Comparison of ENCODE assay signal across 8 mouse cellular contexts in the genomic region with DNA sequence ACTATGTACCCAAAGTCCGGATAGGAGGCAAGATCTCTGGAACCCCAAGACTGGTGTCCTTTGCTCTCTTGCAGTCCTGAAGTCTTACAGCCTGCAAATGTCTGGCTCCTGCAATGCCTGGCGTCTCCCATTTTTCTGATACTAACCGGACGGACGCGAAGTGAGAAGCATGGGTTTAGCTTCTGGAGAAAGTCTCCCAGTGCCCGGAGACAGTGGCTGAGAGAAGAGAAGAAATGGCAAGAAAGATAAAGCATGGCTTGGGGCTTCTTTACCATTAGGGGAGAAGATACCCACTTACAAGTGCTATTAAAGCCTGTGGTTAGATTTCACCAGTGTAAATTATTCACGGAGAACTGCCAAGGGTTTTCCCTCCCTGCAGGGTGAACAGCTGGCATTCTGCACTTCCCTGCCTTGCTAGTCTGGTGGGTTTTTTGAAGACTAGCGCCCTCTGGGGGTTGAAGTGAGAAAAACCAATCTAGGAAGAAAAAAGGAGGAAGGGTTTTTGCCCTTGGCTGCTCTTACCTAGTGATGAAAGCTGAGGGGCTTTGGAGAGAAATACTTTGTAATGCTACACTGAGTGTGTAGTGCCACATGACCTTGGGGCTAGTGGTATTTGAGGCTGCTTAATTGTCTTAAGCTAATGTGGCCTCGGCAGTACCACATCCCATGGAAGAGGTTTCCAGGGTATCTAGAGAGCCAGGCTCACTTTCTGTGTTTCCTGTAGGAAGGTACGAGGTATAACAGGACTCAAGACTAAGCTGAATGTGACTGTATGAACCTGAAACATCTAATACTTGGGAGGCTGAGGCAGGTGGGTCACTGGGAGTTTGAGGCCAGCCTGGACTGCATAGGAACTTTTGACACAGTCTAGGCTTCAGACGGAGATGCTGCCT. TPM values are rescaled to one million over a fixed set of nuclear protein-coding genes. Genes with fewer than 3 reads are reported as not detected.
DNase-seq lines count a peak whose midpoint lies in the region; ATAC-seq and TF ChIP-seq lines count a peak whose summit lies in the region.

No protein-coding gene starts in this region.

- TF ChIP-seq POLR2A in bone marrow macrophage, adult 2 months (IDR thresholded peaks at IDR 0.05; ENCODE audit: borderline replicate concordance, low read depth, low read length): no peak
- TF ChIP-seq POLR2A in myocyte (IDR thresholded peaks at IDR 0.05; ENCODE audit: insufficient read length, low read depth): no peak

- 40% methylated on average over 12 of the region's 12 CpGs for WGBS in embryonic facial prominence, embryonic 14.5 days
- WGBS in heart, embryonic 12.5 days: 38% methylated on average over 12 of the region's 12 CpGs
- WGBS in kidney, embryonic 16.5 days: 33% methylated on average over 12 of the region's 12 CpGs
- WGBS in limb, embryonic 15.5 days: 36% methylated on average over 12 of the region's 12 CpGs
- 43% methylated on average over 12 of the region's 12 CpGs for WGBS in stomach, embryonic 14.5 days

- peak overlapping the region; percentile 37 for H3K4me2 ChIP-seq in embryonic facial prominence, embryonic 14.5 days (ENCODE audit: low read depth, low read length)
- peak overlapping the region; percentile 38; the same call in 1 of the 2 replicates for H3K4me2 ChIP-seq in heart, embryonic 12.5 days
- H3K4me2 ChIP-seq in kidney, embryonic 16.5 days (replicated peaks; ENCODE audit: low read depth, low read length): peak overlapping the region; percentile 32
- H3K4me2 ChIP-seq in limb, embryonic 15.5 days: peak overlapping the region; percentile 32
- peak overlapping the region; percentile 53 for H3K4me2 ChIP-seq in myocyte (ENCODE audit: low read depth)
- H3K4me2 ChIP-seq in stomach, embryonic 14.5 days (replicated peaks; ENCODE audit: low read depth, low read length): peak overlapping the region; percentile 35

- no peaks in the 10 kb centered on the region for H3K27me3 ChIP-seq in embryonic facial prominence, embryonic 14.5 days (replicated peaks; ENCODE audit: control insufficient read depth, insufficient read depth, low read length)
- H3K27me3 ChIP-seq in heart, embryonic 12.5 days (replicated peaks): no peaks in the 10 kb centered on the region
- H3K27me3 ChIP-seq in kidney, embryonic 16.5 days (ENCODE audit: insufficient read depth, low read length): no peaks in the 10 kb centered on the region
- no peaks in the 10 kb centered on the region for H3K27me3 ChIP-seq in limb, embryonic 15.5 days
- H3K27me3 ChIP-seq in myocyte (ENCODE audit: control insufficient read depth, insufficient read depth, insufficient read length): no peaks in the 10 kb centered on the region
- no peaks in the 10 kb centered on the region for H3K27me3 ChIP-seq in stomach, embryonic 14.5 days (ENCODE audit: control insufficient read depth, insufficient read depth, low read length)

- peak; percentile 52; the same call in 1 of the 2 replicates for TF ChIP-seq CTCF in bone marrow macrophage, adult 2 months (IDR thresholded peaks at IDR 0.05; ENCODE audit: low read depth, low read length)

- H3K36me3 ChIP-seq in embryonic facial prominence, embryonic 14.5 days (ENCODE audit: control insufficient read depth, insufficient read depth, low read length): no peaks in the 10 kb centered on the region
- H3K36me3 ChIP-seq in heart, embryonic 12.5 days: no peaks in the 10 kb centered on the region
- H3K36me3 ChIP-seq in kidney, embryonic 16.5 days (ENCODE audit: insufficient read depth, low read length): no peaks in the 10 kb centered on the region
- no peaks in the 10 kb centered on the region for H3K36me3 ChIP-seq in limb, embryonic 15.5 days
- H3K36me3 ChIP-seq in myocyte (ENCODE audit: control insufficient read depth, insufficient read depth): no peaks in the 10 kb centered on the region
- no peaks in the 10 kb centered on the region for H3K36me3 ChIP-seq in stomach, embryonic 14.5 days (ENCODE audit: control insufficient read depth, insufficient read depth, low read length)

- no peak overlapping the region for H3K27ac ChIP-seq in bone marrow macrophage, adult 2 months (ENCODE audit: insufficient read depth, low read depth, low read length)
- no peak overlapping the region for H3K27ac ChIP-seq in embryonic facial prominence, embryonic 14.5 days (replicated peaks; ENCODE audit: low read depth, low read length)
- no peak overlapping the region for H3K27ac ChIP-seq in heart, embryonic 12.5 days (ENCODE audit: poor library complexity, severe bottlenecking)
- H3K27ac ChIP-seq in kidney, embryonic 16.5 days (ENCODE audit: low read length): no peak overlapping the region
- H3K27ac ChIP-seq in limb, embryonic 15.5 days: no peak overlapping the region
- no peak overlapping the region for H3K27ac ChIP-seq in stomach, embryonic 14.5 days (ENCODE audit: low read length)

- H3ac ChIP-seq in myocyte (ENCODE audit: control insufficient read depth, insufficient read length): no peak overlapping the region

- no peaks in the 10 kb centered on the region for H3K9me3 ChIP-seq in embryonic facial prominence, embryonic 14.5 days (ENCODE audit: control insufficient read depth, low read length)
- H3K9me3 ChIP-seq in heart, embryonic 12.5 days (replicated peaks): no peaks in the 10 kb centered on the region
- no peaks in the 10 kb centered on the region for H3K9me3 ChIP-seq in kidney, embryonic 16.5 days (ENCODE audit: low read length)
- no peaks in the 10 kb centered on the region for H3K9me3 ChIP-seq in limb, embryonic 15.5 days
- H3K9me3 ChIP-seq in stomach, embryonic 14.5 days (ENCODE audit: control insufficient read depth, low read depth, low read length): no peaks in the 10 kb centered on the region

- H3K79me2 ChIP-seq in myocyte (ENCODE audit: control insufficient read depth, insufficient read depth): no peaks in the 10 kb centered on the region

- H3K4me3 ChIP-seq in bone marrow macrophage, adult 2 months (ENCODE audit: insufficient read depth, low read length): no peak overlapping the region
- no peak overlapping the region for H3K4me3 ChIP-seq in embryonic facial prominence, embryonic 14.5 days (ENCODE audit: low read depth, low read length)
- H3K4me3 ChIP-seq in heart, embryonic 12.5 days: no peak overlapping the region
- peak overlapping the region; percentile 15 for H3K4me3 ChIP-seq in kidney, embryonic 16.5 days (ENCODE audit: low read length)
- peak overlapping the region; percentile 11; the same call in 1 of the 2 replicates for H3K4me3 ChIP-seq in limb, embryonic 15.5 days
- no peak overlapping the region for H3K4me3 ChIP-seq in myocyte
- no peak overlapping the region for H3K4me3 ChIP-seq in stomach, embryonic 14.5 days (ENCODE audit: low read depth, low read length)

- H3K9ac ChIP-seq in embryonic facial prominence, embryonic 14.5 days (ENCODE audit: low read depth, low read length): no peak overlapping the region
- 0 out of 2 replicates have a peak overlapping the region, but pooled peaks have one; percentile 24 for H3K9ac ChIP-seq in heart, embryonic 12.5 days
- H3K9ac ChIP-seq in kidney, embryonic 16.5 days (replicated peaks; ENCODE audit: low read length): no peak overlapping the region; the same call in 1 of the 2 replicates
- no peak overlapping the region for H3K9ac ChIP-seq in limb, embryonic 15.5 days
- no peak overlapping the region for H3K9ac ChIP-seq in stomach, embryonic 14.5 days (replicated peaks; ENCODE audit: low read depth, low read length)

- DNase-seq in A20 (ENCODE audit: low read depth, low spot score): peak; percentile 73
- DNase-seq in embryonic facial prominence, embryonic 14.5 days (ENCODE audit: low spot score): peak; percentile 92

- ATAC-seq in embryonic facial prominence, embryonic 14.5 days (ENCODE audit: low read depth): peak; percentile 83
- ATAC-seq in heart, embryonic 12.5 days (ENCODE audit: insufficient number of reproducible peaks, low FRiP score): peak; percentile 25; the same call in 1 of the 2 replicates
- peak; percentile 73 for ATAC-seq in kidney, embryonic 16.5 days (ENCODE audit: low FRiP score, low TSS enrichment)
- ATAC-seq in limb, embryonic 15.5 days (ENCODE audit: insufficient number of reproducible peaks, low FRiP score, low TSS enrichment, low read depth): no peak
- peak; percentile 68; the same call in 1 of the 2 replicates for ATAC-seq in stomach, embryonic 14.5 days (ENCODE audit: insufficient number of reproducible peaks, insufficient read depth, low FRiP score, low read depth)

- no peaks in the 10 kb centered on the region for H3K4me1 ChIP-seq in bone marrow macrophage, adult 2 months (ENCODE audit: control insufficient read depth, insufficient read depth, low read length)
- H3K4me1 ChIP-seq in embryonic facial prominence, embryonic 14.5 days (ENCODE audit: control insufficient read depth, insufficient read depth, low read length): peaks cover 5% of the 10 kb centered on the region; the same call in 1 of the 2 replicates
- 0 out of 2 replicates have a peak, but pooled peaks cover 4% of the 10 kb centered on the region for H3K4me1 ChIP-seq in heart, embryonic 12.5 days (replicated peaks)
- peaks cover 11% of the 10 kb centered on the region for H3K4me1 ChIP-seq in kidney, embryonic 16.5 days (ENCODE audit: insufficient read depth, low read length)
- H3K4me1 ChIP-seq in limb, embryonic 15.5 days: peaks cover 5% of the 10 kb centered on the region; the same call in 1 of the 2 replicates
- H3K4me1 ChIP-seq in stomach, embryonic 14.5 days (ENCODE audit: control insufficient read depth, insufficient read depth, low read length): 0 out of 2 replicates have a peak, but pooled peaks cover 5% of the 10 kb centered on the region

TF ChIP-seq in myocyte, 11 proteins besides CTCF, POLR2A, EP300 and RAD21 (continues in another document):
- TF ChIP-seq MYOD1 (IDR thresholded peaks at IDR 0.05; ENCODE audit: control insufficient read depth in 1 of 3, insufficient read length in 2 of 3, low read depth in 2 of 3) (peak; percentile 42 to 65 (median 48)), TCF3 (IDR thresholded peaks at IDR 0.05; ENCODE audit: insufficient read length, low read depth) (no peak), E2F4 (IDR thresholded peaks at IDR 0.05; ENCODE audit: insufficient read depth) (no peak), CEBPB (IDR thresholded peaks at IDR 0.05; ENCODE audit: insufficient read depth, poor library complexity, severe bottlenecking) (no peak), MYOG (IDR thresholded peaks at IDR 0.05; ENCODE audit: control insufficient read depth in 1 of 3, insufficient read depth in 1 of 3, insufficient read length in 2 of 3, low read depth in 2 of 3) (peak in 2 of 3 experiments; percentile 8 to 86), MAX (IDR thresholded peaks at IDR 0.05; ENCODE audit: low read depth) (no peak)

RNA-seq across cellular contexts. Expression of a gene that starts 40.3 kb away (rescaled TPM):
- not detected in 2 replicates for polyA plus RNA-seq in bone marrow macrophage, adult 2 months (2012; ENCODE audit: insufficient read depth, insufficient read length, missing spikeins)
- polyA plus RNA-seq in embryonic facial prominence, embryonic 14.5 days (2014; fragmentation: Nextera tagmentation; extraction: Ambion mirVana): 0.08 TPM in 1 of 2 replicates, not detected in the other
- polyA plus RNA-seq in heart, embryonic 12.5 days (2016; fragmentation: Nextera tagmentation; extraction: Ambion mirVana): not detected in 2 replicates
- 0.54 and 1.2 TPM in 2 replicates for polyA plus RNA-seq in kidney, embryonic 16.5 days (2015; fragmentation: Nextera tagmentation; extraction: Ambion mirVana)
- polyA plus RNA-seq in limb, embryonic 15.5 days (2015; fragmentation: Nextera tagmentation; extraction: Ambion mirVana): 0.07 TPM in 1 of 2 replicates, not detected in the other
- polyA plus RNA-seq in myocyte (2012; fragmentation: generic; extraction: Trizol): not detected
- polyA plus RNA-seq in stomach, embryonic 14.5 days (2014; fragmentation: Nextera tagmentation; extraction: Ambion mirVana): not detected in 2 replicates

Comparison
In these comparisons a context has a peak if more than half of its experiments do, and no peak if none do; other contexts are left out.
1. H3K4me3 ChIP-seq: peak in kidney, embryonic 16.5 days (single experiment) and limb, embryonic 15.5 days (single experiment); none in bone marrow macrophage, adult 2 months (single experiment), embryonic facial prominence, embryonic 14.5 days (single experiment), heart, embryonic 12.5 days (single experiment), myocyte (single experiment) and stomach, embryonic 14.5 days (single experiment).
2. Peak in every context shown above with its lines, with median percentiles within 50 percentile points of each other: H3K4me2 ChIP-seq.